Mouse (Mus musculus): Measurements from ENCODE around the gene Rabggta.

Rabggta gene

GRCm38 (mm10) chr14:55730531-55731032 lies 8.5 kb upstream of the Rabggta start:
- DNase-seq = no peak

GRCm38 (mm10) chr14:55730116-55730515 lies 8.1 kb upstream of the Rabggta start:
- no peak for DNase-seq

GRCm38 (mm10) chr14:55727889-55728685 lies 6.0 kb upstream of the Rabggta start:
- DNase-seq = no peak

GRCm38 (mm10) chr14:55726261-55726660 lies 4.2 kb upstream of the Rabggta start:
- DNase-seq = no peak

- DNase-seq = no peak
These were observed 2.4 kb upstream of the Rabggta start for GRCm38 (mm10) chr14:55724411-55724871.

GRCm38 (mm10) chr14:55723433-55723832 lies 1.4 kb upstream of the Rabggta start:
- DNase-seq = no peak

- no peak for DNase-seq
These were observed 429 bp upstream of the Rabggta start for GRCm38 (mm10) chr14:55722438-55722945.

GRCm38 (mm10) chr14:55721076-55721475 lies 987 bp downstream of the Rabggta start:
- DNase-seq = no peak

GRCm38 (mm10) chr14:55720666-55721065 lies 1.4 kb downstream of the Rabggta start:
- no peak for DNase-seq

GRCm38 (mm10) chr14:55719737-55720136 lies 2.3 kb downstream of the Rabggta start:
- DNase-seq = no peak

GRCm38 (mm10) chr14:55716884-55717283 lies 5.2 kb downstream of the Rabggta start:
- DNase-seq = no peak

- DNase-seq = no peak
These were observed 5.8 kb downstream of the Rabggta start for GRCm38 (mm10) chr14:55716271-55716670.

GRCm38 (mm10) chr14:55714893-55715292 lies 7.2 kb downstream of the Rabggta start:
- DNase-seq = no peak

- no peak for DNase-seq
These were observed 8.3 kb downstream of the Rabggta start, which contains the start of gene Tgm1 for GRCm38 (mm10) chr14:55713729-55714122. TSS of gene Tgm1 (minus strand) at chr14:55713926.

- no peak for DNase-seq
These were observed 8.9 kb downstream of the Rabggta start for GRCm38 (mm10) chr14:55713007-55713728.

- no peak for DNase-seq
These were observed 10.3 kb downstream of the Rabggta start for GRCm38 (mm10) chr14:55711786-55712185.

- DNase-seq = no peak
These were observed 12.6 kb downstream of the Rabggta start for GRCm38 (mm10) chr14:55709509-55709908.

- no peak for DNase-seq
These were observed 14.7 kb downstream of the Rabggta start for GRCm38 (mm10) chr14:55707397-55707796.

- DNase-seq = no peak
These were observed 15.9 kb downstream of the Rabggta start for GRCm38 (mm10) chr14:55706051-55706600.

GRCm38 (mm10) chr14:55702761-55703160 lies 19.3 kb downstream of the Rabggta start:
- no peak for DNase-seq

- DNase-seq = no peak
These were observed 20.9 kb downstream of the Rabggta start for GRCm38 (mm10) chr14:55701131-55701530.

- no peak for DNase-seq
These were observed 24.8 kb downstream of the Rabggta start for GRCm38 (mm10) chr14:55697226-55697625.

- no peak for DNase-seq
These were observed 32.6 kb downstream of the Rabggta start for GRCm38 (mm10) chr14:55689433-55689832.

All from right cerebral cortex, postnatal 14 days (tissue).